ENCODE assay signal across 22 mouse cellular contexts in the genomic region with DNA sequence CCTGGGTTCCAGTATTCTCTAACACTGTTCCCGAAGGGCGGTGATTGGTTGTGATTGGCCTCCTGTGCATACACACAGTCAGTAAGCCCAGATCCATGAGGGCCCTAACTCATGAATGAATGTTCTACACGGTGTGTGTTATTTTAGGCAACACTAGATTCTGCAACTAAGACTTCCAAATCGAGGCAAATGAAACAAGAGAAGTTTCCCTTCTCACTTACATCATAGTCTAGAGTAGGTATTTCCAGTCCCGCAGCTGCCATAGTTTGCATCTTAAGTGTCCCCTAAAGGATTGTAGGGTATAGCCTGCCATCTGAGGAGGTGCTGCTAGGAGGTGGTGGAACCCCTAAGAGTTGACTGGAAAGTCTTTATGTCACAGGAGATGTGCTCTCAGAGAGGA. TPM values are rescaled to one million over a fixed set of nuclear protein-coding genes. Genes with fewer than 3 reads are reported as not detected.
A peak's percentile ranks its signal among the peaks of the same experiment; 100 is the strongest.
DNase-seq lines count a peak whose midpoint lies in the region; ATAC-seq and TF ChIP-seq lines count a peak whose summit lies in the region.
"Had no signal": no experiment of that assay in that cellular context is flagged by ENCODE, and none has a peak within 500 bp of the region (broad histone marks: within the 10 kb centered on the region; RNA-seq: fewer than 3 reads in every experiment).

No protein-coding gene starts in this region.

- no peaks in the 10 kb centered on the region for H3K79me2 ChIP-seq in CH12.LX (replicated peaks; ENCODE audit: control insufficient read depth, extremely low read depth, insufficient read depth, poor library complexity, severe bottlenecking)

- H3K27ac ChIP-seq in liver, embryonic 12.5 days: peak overlapping the region; percentile 52
- peak overlapping the region; percentile 11; the same call in 1 of the 2 replicates for H3K27ac ChIP-seq in liver, embryonic 15.5 days (replicated peaks)
- H3K27ac ChIP-seq in liver, postnatal 0 days (ENCODE audit: low read depth): no peak overlapping the region
- H3K27ac ChIP-seq in CH12.LX (ENCODE audit: insufficient read depth, low read depth): no peak overlapping the region

- H3K36me3 ChIP-seq in liver, embryonic 12.5 days: peaks cover 11% of the 10 kb centered on the region
- H3K36me3 ChIP-seq in liver, embryonic 15.5 days (replicated peaks): no peaks in the 10 kb centered on the region
- H3K36me3 ChIP-seq in liver, postnatal 0 days (replicated peaks; ENCODE audit: insufficient read depth, low read length): no peaks in the 10 kb centered on the region
- H3K36me3 ChIP-seq in CH12.LX (replicated peaks in 1 of 2; ENCODE audit: control insufficient read depth in 1 of 2, insufficient read depth in 1 of 2, low read length in 1 of 2): peaks cover 0 to 3% of the 10 kb centered on the region in 2 experiments

- TF ChIP-seq POLR2A in CH12.LX (IDR thresholded peaks at IDR 0.05; ENCODE audit: low read depth, low read length): no peak

- TF ChIP-seq EP300 in liver, postnatal 0 days (IDR thresholded peaks at IDR 0.05; ENCODE audit: low read depth): no peak
- TF ChIP-seq EP300 in CH12.LX (IDR thresholded peaks at IDR 0.05; ENCODE audit: low read length): peak; percentile 58; the same call in 1 of the 2 replicates

- H3K4me3 ChIP-seq in liver, embryonic 12.5 days: no peak overlapping the region
- H3K4me3 ChIP-seq in liver, embryonic 15.5 days (replicated peaks): no peak overlapping the region
- no peak overlapping the region for H3K4me3 ChIP-seq in liver, postnatal 0 days (ENCODE audit: low read depth, low read length)
- H3K4me3 ChIP-seq in CH12.LX (replicated peaks in 1 of 3; ENCODE audit: low read depth in 2 of 3, low read length in 2 of 3, poor library complexity in 1 of 3): no peak overlapping the region

- no peak for DNase-seq in frontal cortex, adult 2 months (ENCODE audit: extremely low spot score in 1 of 2, low spot score in 1 of 2)
- DNase-seq in liver (no peak), CH12.LX (ENCODE audit: extremely low read depth) (no peak)
- DNase-seq in liver, postnatal 0 days: no peak
- DNase-seq in adrenal gland, postnatal 25 days: no peak
- DNase-seq: adrenal gland, adult 2 months; adrenal gland, adult 8-10 months; adrenal gland, postnatal 10 days; adrenal gland, postnatal 14 days; adrenal gland, postnatal 36 days; B cell, adult 2 months; cerebellum, adult 11 months; cerebellum, adult 11-12 months; cerebellum, adult 18-20 months; cerebellum, adult 2 months had no signal

- no peak overlapping the region for H3K9ac ChIP-seq in liver, embryonic 12.5 days
- no peak overlapping the region for H3K9ac ChIP-seq in liver, embryonic 15.5 days
- H3K9ac ChIP-seq in liver, postnatal 0 days (replicated peaks): no peak overlapping the region
- H3K9ac ChIP-seq in CH12.LX (ENCODE audit: insufficient read depth, low read depth): no peak overlapping the region

- no peak for TF ChIP-seq CTCF in liver, postnatal 0 days (IDR thresholded peaks at IDR 0.05; ENCODE audit: low read depth)
- TF ChIP-seq CTCF in CH12.LX (conservative IDR thresholded peaks at IDR 0.05 in 1 of 2, IDR thresholded peaks at IDR 0.05 in 1 of 2; ENCODE audit: low read depth in 2 of 2, low read length in 2 of 2): no peak

- no peak; the same call in 1 of the 2 replicates for TF ChIP-seq RAD21 in CH12.LX (IDR thresholded peaks at IDR 0.05; ENCODE audit: low read depth, low read length)

- H3K27me3 ChIP-seq in liver, embryonic 12.5 days (replicated peaks): no peaks in the 10 kb centered on the region
- H3K27me3 ChIP-seq in liver, embryonic 15.5 days: no peaks in the 10 kb centered on the region
- no peaks in the 10 kb centered on the region for H3K27me3 ChIP-seq in liver, postnatal 0 days (ENCODE audit: insufficient read depth, low read length)
- no peaks in the 10 kb centered on the region for H3K27me3 ChIP-seq in CH12.LX (replicated peaks)
- H3K27me3 ChIP-seq: Patski had no signal

- ATAC-seq in frontal cortex, adult (ENCODE audit: low TSS enrichment): peak; percentile 64
- ATAC-seq in liver, embryonic 12.5 days: no peak
- no peak for ATAC-seq in liver, embryonic 15.5 days (ENCODE audit: insufficient read depth)
- no peak for ATAC-seq in liver, postnatal 0 days
- ATAC-seq: activated CD4-positive, CD25-positive, alpha-beta regulatory T cell, adult 4 months; CD4-positive, CD25-positive, alpha-beta regulatory T cell, adult 4 months; Patski had no signal

- 81% methylated on average over 5 of the region's 5 CpGs for WGBS in liver, embryonic 12.5 days (ENCODE audit: insufficient replicate concordance)
- 81% methylated on average over 5 of the region's 5 CpGs for WGBS in liver, embryonic 15.5 days (ENCODE audit: insufficient replicate concordance)
- 85% methylated on average over 5 of the region's 5 CpGs for WGBS in liver, postnatal 0 days (ENCODE audit: insufficient replicate concordance)

- in situ Hi-C loops in CH12.LX (cut with MboI; ENCODE audit: low pct_ligation_motif_present, low pct_unique_long_range_greater_than_20kb, low sequenced_read_pairs): no loop called here

- no peaks in the 10 kb centered on the region for H3K9me3 ChIP-seq in liver, embryonic 12.5 days (replicated peaks)
- H3K9me3 ChIP-seq in liver, embryonic 15.5 days (replicated peaks): no peaks in the 10 kb centered on the region
- no peaks in the 10 kb centered on the region for H3K9me3 ChIP-seq in liver, postnatal 0 days (ENCODE audit: low read length)
- H3K9me3 ChIP-seq in CH12.LX (replicated peaks; ENCODE audit: low read length): no peaks in the 10 kb centered on the region
- H3K9me3 ChIP-seq: G1E had no signal

- H3K4me2 ChIP-seq in liver, embryonic 12.5 days: no peak overlapping the region
- H3K4me2 ChIP-seq in liver, embryonic 15.5 days: no peak overlapping the region
- H3K4me2 ChIP-seq in liver, postnatal 0 days (ENCODE audit: low read depth, low read length): no peak overlapping the region
- H3K4me2 ChIP-seq in CH12.LX (ENCODE audit: insufficient read depth, low read depth, poor library complexity, severe bottlenecking): no peak overlapping the region

- H3K4me1 ChIP-seq in liver, embryonic 12.5 days: peaks cover 79% of the 10 kb centered on the region
- H3K4me1 ChIP-seq in liver, embryonic 15.5 days (replicated peaks): peaks cover 45% of the 10 kb centered on the region
- H3K4me1 ChIP-seq in liver, postnatal 0 days (ENCODE audit: insufficient read depth): peaks cover 7% of the 10 kb centered on the region
- H3K4me1 ChIP-seq in CH12.LX (ENCODE audit: control insufficient read depth in 1 of 2, insufficient read depth in 2 of 2): peaks cover 9 to 21% of the 10 kb centered on the region in 2 experiments

- dilution Hi-C loops in CH12.LX (cut with MboI; ENCODE audit: extremely low pct_ligation_motif_present, extremely low pct_unique_long_range_greater_than_20kb, low sequenced_read_pairs): no loop called here

TF ChIP-seq in CH12.LX, 34 proteins besides CTCF, POLR2A, EP300 and RAD21 (continues in another document):
- no peak for TF ChIP-seq CHD1 (IDR thresholded peaks at IDR 0.05; ENCODE audit: low read depth, low read length)
- peak; percentile 93 for TF ChIP-seq MEF2A (IDR thresholded peaks at IDR 0.05; ENCODE audit: borderline replicate concordance, low read depth, low read length)
- TF ChIP-seq MAFK (IDR thresholded peaks at IDR 0.05; ENCODE audit: insufficient replicate concordance, low read length): no peak
- TF ChIP-seq ELF1 (IDR thresholded peaks at IDR 0.05; ENCODE audit: low read depth, low read length): no peak
- no peak for TF ChIP-seq CHD2 (IDR thresholded peaks at IDR 0.05; ENCODE audit: low read length)
- TF ChIP-seq UBTF (IDR thresholded peaks at IDR 0.05; ENCODE audit: low read depth, low read length): no peak
- TF ChIP-seq BHLHE40 (IDR thresholded peaks at IDR 0.05; ENCODE audit: low read depth, low read length): peak; percentile 34; the same call in 1 of the 2 replicates
- TF ChIP-seq MYC (IDR thresholded peaks at IDR 0.05; ENCODE audit: low read depth, low read length): no peak
- no peak for TF ChIP-seq E2F4 (IDR thresholded peaks at IDR 0.05; ENCODE audit: insufficient replicate concordance, low read depth, low read length)
- TF ChIP-seq USF2 (conservative IDR thresholded peaks at IDR 0.05; ENCODE audit: low read depth, low read length): no peak
- no peak for TF ChIP-seq PAX5 (IDR thresholded peaks at IDR 0.05; ENCODE audit: low read length)
- TF ChIP-seq RCOR1 (conservative IDR thresholded peaks at IDR 0.05; ENCODE audit: low read depth, low read length): no peak
- TF ChIP-seq JUND (conservative IDR thresholded peaks at IDR 0.05; ENCODE audit: low read depth, low read length): no peak
- no peak for TF ChIP-seq JUN (IDR thresholded peaks at IDR 0.05; ENCODE audit: insufficient read depth, low read depth, low read length)
- TF ChIP-seq NELFE (IDR thresholded peaks at IDR 0.05; ENCODE audit: low read depth, low read length): no peak
- TF ChIP-seq MAX (IDR thresholded peaks at IDR 0.05; ENCODE audit: low read length): no peak
- TF ChIP-seq GABPA (IDR thresholded peaks at IDR 0.05; ENCODE audit: insufficient replicate concordance, low read depth, low read length): no peak
- TF ChIP-seq ZNF384 (IDR thresholded peaks at IDR 0.05; ENCODE audit: low read depth, low read length): no peak
- TF ChIP-seq ETS1 (conservative IDR thresholded peaks at IDR 0.05; ENCODE audit: low read depth, low read length): peak; percentile 82
- no peak for TF ChIP-seq ZMIZ1 (IDR thresholded peaks at IDR 0.05; ENCODE audit: low read depth, low read length)
- TF ChIP-seq SMC3 (IDR thresholded peaks at IDR 0.05; ENCODE audit: low read depth, low read length): no peak
- TF ChIP-seq IRF4 (IDR thresholded peaks at IDR 0.05; ENCODE audit: low read depth, low read length): peak; percentile 53
- TF ChIP-seq POLR2AphosphoS2 (IDR thresholded peaks at IDR 0.05; ENCODE audit: low read depth, low read length): no peak
- TF ChIP-seq TCF12 (IDR thresholded peaks at IDR 0.05; ENCODE audit: low read depth, low read length): 0 out of 2 replicates have a peak, but pooled peaks have one; percentile 42
- TF ChIP-seq TBP (conservative IDR thresholded peaks at IDR 0.05; ENCODE audit: low read depth, low read length): no peak
- no peak for TF ChIP-seq MAZ (IDR thresholded peaks at IDR 0.05; ENCODE audit: low read depth, low read length)
- TF ChIP-seq MXI1 (IDR thresholded peaks at IDR 0.05; ENCODE audit: low read depth, low read length): no peak

RNA-seq across cellular contexts. Expression of gene Chst11, which starts 40.9 kb away (rescaled TPM):
- 32.8 and 34.6 TPM in 2 replicates for polyA plus RNA-seq in frontal cortex, adult 2 months (2012; rRNA removed)
- polyA plus RNA-seq in liver, embryonic 12.5 days (2016; fragmentation: Nextera tagmentation; extraction: Ambion mirVana): 1.9 TPM in 2 replicates
- polyA plus RNA-seq in liver, embryonic 15.5 days (2015; fragmentation: Nextera tagmentation; extraction: Ambion mirVana): 1.2 TPM in 2 replicates
- 0.40 and 0.45 TPM in 2 replicates for polyA plus RNA-seq in liver, postnatal 0 days (2015; fragmentation: Nextera tagmentation; extraction: Ambion mirVana)
- total RNA-seq in CH12.LX (2012; rRNA removed): 3.6 TPM in 2 replicates
- total RNA-seq in CH12.LX (2014; rRNA removed): 5.2 and 5.3 TPM in 2 replicates
- polyA plus RNA-seq in CH12.LX (2012; ENCODE audit: insufficient read length, low read depth): 3.5 and 4.5 TPM in 2 replicates
- total RNA-seq in adrenal gland, postnatal 25 days (2021): 34.0 and 44.0 TPM in 2 replicates

Comparison
In these comparisons a context has a peak if more than half of its experiments do, and no peak if none do; other contexts are left out.
1. H3K27ac ChIP-seq: peak in liver, embryonic 12.5 days (single experiment) and liver, embryonic 15.5 days (single experiment); none in liver, postnatal 0 days (single experiment) and CH12.LX (single experiment).